Mouse (Mus musculus) ES-Bruce4 (cell line): ENCODE results near the gene Lrrc73. TPM values are rescaled to one million over a fixed set of nuclear protein-coding genes. Genes with fewer than 3 reads are reported as not detected.

Experiments
- H3K27ac ChIP-seq: 2 replicates; pipeline ENCODE4 v1.5.1; 2012; ENCODE audit warnings: low read length, inconsistent platforms; ENCODE audit not compliant: insufficient read depth
- H3K27me3 ChIP-seq: 2 replicates; pipeline ENCODE4 v1.6.1; 2012; ENCODE audit warnings: mild to moderate bottlenecking, low read length, inconsistent platforms; ENCODE audit not compliant: control insufficient read depth, poor library complexity, insufficient read depth, severe bottlenecking
- H3K36me3 ChIP-seq: 2 replicates; pipeline ENCODE4 v1.6.1; 2012; ENCODE audit warnings: inconsistent platforms, mild to moderate bottlenecking, low read length, moderate library complexity; ENCODE audit not compliant: control insufficient read depth, poor library complexity, insufficient read depth, severe bottlenecking
- H3K4me1 ChIP-seq: one replicate; pipeline ENCODE4 v1.8.1; 2011; ENCODE audit warnings: low read length; ENCODE audit not compliant: control insufficient read depth, insufficient read depth
- H3K4me3 ChIP-seq: 2 replicates; pipeline ENCODE4 v1.5.1; 2011; ENCODE audit warnings: low read depth, mild to moderate bottlenecking, low read length
- H3K9ac ChIP-seq: 2 replicates; pipeline ENCODE4 v1.6.1; 2012; ENCODE audit warnings: low read depth, mild to moderate bottlenecking, inconsistent platforms; ENCODE audit not compliant: poor library complexity, severe bottlenecking
- H3K9me3 ChIP-seq: replicated peaks from 2 replicates; pipeline ENCODE4 v1.6.1; 2012; ENCODE audit warnings: mild to moderate bottlenecking, low read length, inconsistent platforms; ENCODE audit not compliant: control insufficient read depth, poor library complexity, insufficient read depth, severe bottlenecking
- CTCF ChIP-seq: IDR thresholded peaks from one replicate; pipeline ENCODE4 v1.8.1; 2011; ENCODE audit warnings: low read depth, low read length
- EP300 ChIP-seq: IDR thresholded peaks from 2 replicates; pipeline ENCODE4 v1.6.1; 2011; ENCODE audit warnings: low read depth, low read length; ENCODE audit not compliant: insufficient read depth
- POLR2A ChIP-seq: IDR thresholded peaks from one replicate; pipeline ENCODE4 v1.8.1; 2011; ENCODE audit warnings: low read length; ENCODE audit not compliant: insufficient read depth
- polyA plus RNA-seq: library from polyadenylated mRNA; stranded (reverse); fragments of >200 nt; gene quantifications from 2 replicates; pipeline ENCODE4 v1.2.4, GENCODE M21; 2011; ENCODE audit warnings: low read depth; ENCODE audit not compliant: missing spikeins, insufficient read depth, insufficient read length

Gene Lrrc73
- polyA plus RNA-seq, 1 experiment = 0.57 TPM

- Histone ChIP-seq H3K4me3 (no peak overlapping the region), H3K27me3 (no peaks in the 10 kb centered on the region), H3K9me3 (no peaks in the 10 kb centered on the region), H3K27ac (no peak overlapping the region), H3K36me3 (peaks cover 16% of the 10 kb centered on the region; the same call in 1 of the 2 replicates), H3K4me1 (peaks cover 12% of the 10 kb centered on the region), H3K9ac (no peak overlapping the region)
- TF ChIP-seq POLR2A (no peak), CTCF (no peak), EP300 (no peak)
Measured at GRCm38 (mm10) chr17:46269771-46270534, 16.6 kb downstream of the Lrrc73 start.

DNA sequence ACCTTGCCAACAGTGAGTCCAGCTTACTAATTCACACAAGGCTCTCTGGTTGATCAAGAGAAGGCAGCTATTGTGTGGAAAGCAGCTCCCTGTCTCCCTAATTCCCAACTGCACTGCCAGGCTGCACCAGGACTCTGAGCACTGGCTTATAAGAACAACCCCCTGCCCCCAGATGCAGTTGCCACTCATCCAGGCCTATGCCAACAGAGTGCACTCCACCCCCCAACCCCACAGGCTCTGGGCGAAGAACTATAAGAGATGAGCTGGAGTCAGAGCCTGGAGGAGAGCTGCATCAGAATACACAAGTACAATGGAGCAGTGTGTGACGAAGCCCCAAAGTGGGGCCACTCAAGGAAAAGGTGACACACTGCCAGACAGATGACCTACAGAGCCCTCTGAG is 18.7 kb downstream of the Lrrc73 start:
- Histone ChIP-seq H3K36me3 (peaks cover 14% of the 10 kb centered on the region; the same call in 1 of the 2 replicates), H3K27me3 (no peaks in the 10 kb centered on the region), H3K9ac (no peak overlapping the region), H3K4me1 (peaks cover 9% of the 10 kb centered on the region), H3K9me3 (no peaks in the 10 kb centered on the region), H3K27ac (no peak overlapping the region), H3K4me3 (no peak overlapping the region)
- no peak for TF ChIP-seq CTCF

GRCm38 (mm10) chr17:46272675-46273074 is 19.3 kb downstream of the Lrrc73 start:
- Histone ChIP-seq H3K27ac (no peak overlapping the region), H3K9me3 (no peaks in the 10 kb centered on the region), H3K9ac (no peak overlapping the region), H3K36me3 (peaks cover 19% of the 10 kb centered on the region; the same call in 1 of the 2 replicates), H3K4me3 (no peak overlapping the region), H3K27me3 (no peaks in the 10 kb centered on the region), H3K4me1 (peaks cover 4% of the 10 kb centered on the region)
- TF ChIP-seq POLR2A = no peak
- no peak for TF ChIP-seq CTCF
- TF ChIP-seq EP300 = no peak

- no peaks in the 10 kb centered on the region for H3K9me3 ChIP-seq
- H3K36me3 ChIP-seq = peaks cover 23% of the 10 kb centered on the region
- H3K4me1 ChIP-seq = peaks cover 4% of the 10 kb centered on the region
- H3K9ac ChIP-seq = no peak overlapping the region
- no peak overlapping the region for H3K4me3 ChIP-seq
- peak overlapping the region; percentile 66; the same call in 1 of the 2 replicates for H3K27ac ChIP-seq
- no peak for TF ChIP-seq POLR2A
- no peak for TF ChIP-seq CTCF
- TF ChIP-seq EP300 = no peak
- H3K27me3 ChIP-seq = no peaks in the 10 kb centered on the region
Measured at GRCm38 (mm10) chr17:46273803-46274236, 20.5 kb downstream of the Lrrc73 start.

- Histone ChIP-seq H3K36me3 (peaks cover 28% of the 10 kb centered on the region), H3K27ac (peak overlapping the region; percentile 66), H3K9ac (no peak overlapping the region), H3K27me3 (no peaks in the 10 kb centered on the region), H3K4me3 (no peak overlapping the region), H3K4me1 (peaks cover 4% of the 10 kb centered on the region), H3K9me3 (no peaks in the 10 kb centered on the region)
- TF ChIP-seq CTCF = no peak
- no peak for TF ChIP-seq EP300
- TF ChIP-seq POLR2A = no peak
Measured at GRCm38 (mm10) chr17:46274465-46274864, 21.1 kb downstream of the Lrrc73 start.

- no peaks in the 10 kb centered on the region for H3K9me3 ChIP-seq
- no peak overlapping the region for H3K9ac ChIP-seq
- H3K27ac ChIP-seq = 0 out of 2 replicates have a peak overlapping the region, but pooled peaks have one; percentile 26
- peaks cover 4% of the 10 kb centered on the region for H3K4me1 ChIP-seq
- no peak for TF ChIP-seq EP300
- TF ChIP-seq CTCF = no peak
- no peak for TF ChIP-seq POLR2A
- H3K36me3 ChIP-seq = peaks cover 32% of the 10 kb centered on the region
- no peaks in the 10 kb centered on the region for H3K27me3 ChIP-seq
- no peak overlapping the region for H3K4me3 ChIP-seq
Measured at GRCm38 (mm10) chr17:46275034-46275433, 21.7 kb downstream of the Lrrc73 start.
